Mouse (Mus musculus) heart, postnatal 0 days (tissue): ENCODE results near the gene Otog. TPM values are rescaled to one million over a fixed set of nuclear protein-coding genes. Genes with fewer than 3 reads are reported as not detected.

Experiments used
- ATAC-seq: fragments of 200-750 bp; cut with Nextera tagmentation; 2 replicates; pipeline ENCODE4 v1.8.0; 2017; ENCODE audit warnings: low read depth, moderate number of reproducible peaks, moderate library complexity; ENCODE audit not compliant: insufficient read depth
- DNase-seq: peaks from one replicate; pipeline ENCODE4 v3.0.0-alpha.2; 2016; ENCODE audit warnings: low spot score
- H3K27ac ChIP-seq: fragments of 300-500 bp; sonication (generic); 2 replicates; pipeline ENCODE4 v1.5.1; 2014; ENCODE audit warnings: low read depth, mild to moderate bottlenecking
- H3K27me3 ChIP-seq: fragments of 300-500 bp; sonication (generic); 2 replicates; pipeline ENCODE4 v1.6.1; 2014; ENCODE audit warnings: low read length, mixed read lengths; ENCODE audit not compliant: control insufficient read depth, insufficient read depth
- H3K36me3 ChIP-seq: fragments of 300-500 bp; sonication (generic); replicated peaks from 2 replicates; pipeline ENCODE4 v1.6.1; 2014; ENCODE audit warnings: low read length, mixed read lengths; ENCODE audit not compliant: control insufficient read depth, insufficient read depth
- H3K4me1 ChIP-seq: fragments of 300-500 bp; sonication (generic); 2 replicates; pipeline ENCODE4 v1.6.1; 2014; ENCODE audit warnings: antibody characterized with exemption; ENCODE audit not compliant: control insufficient read depth, insufficient read depth
- H3K4me2 ChIP-seq: fragments of 300-500 bp; sonication (generic); 2 replicates; pipeline ENCODE4 v1.6.1; 2014; ENCODE audit warnings: low read depth, mild to moderate bottlenecking, low read length, moderate library complexity
- H3K4me3 ChIP-seq: fragments of 300-500 bp; sonication (generic); 2 replicates; pipeline ENCODE4 v1.5.1; 2014; ENCODE audit warnings: low read depth, low read length
- H3K9ac ChIP-seq: fragments of 300-500 bp; sonication (generic); replicated peaks from 2 replicates; pipeline ENCODE4 v1.6.1; 2014; ENCODE audit warnings: low read depth, low read length, mixed read lengths
- H3K9me3 ChIP-seq: fragments of 300-500 bp; sonication (generic); replicated peaks from 2 replicates; pipeline ENCODE4 v1.6.1; 2016; ENCODE audit warnings: low read length; ENCODE audit not compliant: control insufficient read depth
- CTCF ChIP-seq: IDR thresholded peaks from 2 replicates; pipeline ENCODE4 v1.5.1; 2016; ENCODE audit warnings: antibody characterized with exemption, control low read depth, low read depth
- EP300 ChIP-seq: IDR thresholded peaks from 2 replicates; pipeline ENCODE4 v1.6.1; 2016; ENCODE audit warnings: antibody characterized with exemption, low read depth
- WGBS: fragments of 180-500 bp; shearing (Covaris S2); extraction: QIAGEN DNeasy Blood & Tissue Kit; methylation state at CpG from one replicate; pipeline ENCODE4 v1.1.7; 2014; 5-methylcytosine and 5-hydroxymethylcytosine counted together
- polyA plus RNA-seq: library from polyadenylated mRNA; unstranded; fragments of >200 nt; fragmentation: Nextera tagmentation; extraction: Ambion mirVana; gene quantifications from 2 replicates; pipeline ENCODE4 v1.2.1, GENCODE M21; 2015
- total RNA-seq: library from RNA; depleted of rRNA; stranded (reverse); fragments of >200 nt; gene quantifications from 2 replicates; pipeline ENCODE4 v1.2.3, GENCODE M21; 2014; ENCODE audit warnings: low replicate concordance; rRNA removed

Gene Otog
- total RNA-seq (not detected in 2 replicates), polyA plus RNA-seq (not detected in 2 replicates)

- Histone ChIP-seq H3K27ac (no peak within 1 kb of the TSS), H3K27me3 (0 out of 2 replicates have a peak, but pooled peaks cover 3% of the 10 kb centered on the region), H3K4me1 (no peaks in the 10 kb centered on the region), H3K4me3 (no peak within 1 kb of the TSS), H3K36me3 (no peaks in the 10 kb centered on the region), H3K4me2 (no peak within 1 kb of the TSS), H3K9me3 (no peaks in the 10 kb centered on the region), H3K9ac (no peak within 1 kb of the TSS)
- no peak for ATAC-seq
- TF ChIP-seq CTCF (no peak), EP300 (no peak)
- DNase-seq, result no peak
- 46% methylated on average over 2 of the region's 2 CpGs for WGBS
These were observed at the start of gene Otog for GRCm38 (mm10) chr7:46240696-46241095. TSS of gene Otog (plus strand) at chr7:46240987.

- H3K36me3 ChIP-seq, result no peaks in the 10 kb centered on the region
- no peak for TF ChIP-seq CTCF
- no peak for TF ChIP-seq EP300
- no peak overlapping the region for H3K9ac ChIP-seq
- WGBS, result 76% methylated on average over 5 of the region's 5 CpGs
- ATAC-seq, result no peak
- DNase-seq, result no peak
- no peak overlapping the region for H3K4me2 ChIP-seq
- H3K27ac ChIP-seq, result no peak overlapping the region
- H3K4me3 ChIP-seq, result no peak overlapping the region
- no peaks in the 10 kb centered on the region for H3K9me3 ChIP-seq
- no peaks in the 10 kb centered on the region for H3K27me3 ChIP-seq
- H3K4me1 ChIP-seq, result no peaks in the 10 kb centered on the region
These were observed 45.4 kb upstream of the Otog start for GRCm38 (mm10) chr7:46195356-46195755.

DNA sequence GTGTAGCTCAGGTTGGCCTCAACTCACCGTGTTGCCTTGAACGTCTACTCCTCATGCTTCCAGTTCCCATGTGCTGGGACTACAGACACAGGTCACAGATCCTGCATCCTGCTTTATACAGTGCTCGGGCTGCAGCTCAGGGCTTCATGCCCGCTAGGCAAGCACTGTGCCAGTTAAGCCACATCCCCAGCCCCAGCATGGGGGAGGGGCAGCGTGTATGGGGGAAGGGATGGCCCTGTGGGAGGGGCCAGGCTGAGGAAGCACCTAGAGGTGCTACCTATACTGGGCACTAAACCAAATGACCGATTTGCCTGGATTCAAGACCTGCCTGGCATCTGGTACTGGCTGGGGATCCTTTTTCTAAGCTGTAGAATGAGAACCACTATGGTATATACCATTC lies 40.8 kb upstream of the Otog start:
- no peak for ATAC-seq
- WGBS, result 67% methylated on average over 6 of the region's 6 CpGs

DNA sequence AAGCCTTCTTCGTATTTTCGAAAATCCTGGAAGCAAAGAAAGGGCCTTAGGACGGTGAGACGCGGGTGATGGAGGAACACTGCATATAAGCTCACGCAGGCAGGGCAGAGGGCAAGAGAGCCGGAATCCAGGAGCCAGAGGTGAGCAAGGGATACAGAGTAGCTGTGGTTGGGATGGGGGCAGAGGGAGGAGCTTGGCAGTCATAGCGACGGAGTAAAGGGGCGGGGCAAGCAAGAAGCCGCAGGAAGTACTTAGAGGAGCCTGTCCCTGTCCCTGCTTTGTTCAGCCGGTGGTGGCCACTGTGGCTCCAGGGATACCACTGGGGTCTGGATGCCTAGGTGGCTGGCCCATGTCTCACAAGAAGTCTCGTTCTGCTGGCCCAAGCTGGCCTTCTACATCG lies 39.1 kb upstream of the Otog start:
- TF ChIP-seq CTCF (no peak), EP300 (no peak)
- Histone ChIP-seq H3K36me3 (no peaks in the 10 kb centered on the region), H3K9ac (no peak overlapping the region), H3K4me2 (no peak overlapping the region), H3K27ac (no peak overlapping the region), H3K9me3 (no peaks in the 10 kb centered on the region), H3K27me3 (no peaks in the 10 kb centered on the region), H3K4me1 (no peaks in the 10 kb centered on the region), H3K4me3 (no peak overlapping the region)
- DNase-seq (no peak), ATAC-seq (no peak)
- WGBS, result 34% methylated on average over 14 of the region's 14 CpGs

More for the DNA sequence above, 40.8 kb upstream of the Otog start:
- Histone ChIP-seq H3K36me3 (no peaks in the 10 kb centered on the region), H3K27me3 (no peaks in the 10 kb centered on the region), H3K27ac (no peak overlapping the region), H3K9me3 (no peaks in the 10 kb centered on the region), H3K9ac (no peak overlapping the region), H3K4me3 (no peak overlapping the region), H3K4me2 (no peak overlapping the region), H3K4me1 (no peaks in the 10 kb centered on the region)
- DNase-seq, result no peak
- no peak for TF ChIP-seq CTCF
- no peak for TF ChIP-seq EP300

DNA sequence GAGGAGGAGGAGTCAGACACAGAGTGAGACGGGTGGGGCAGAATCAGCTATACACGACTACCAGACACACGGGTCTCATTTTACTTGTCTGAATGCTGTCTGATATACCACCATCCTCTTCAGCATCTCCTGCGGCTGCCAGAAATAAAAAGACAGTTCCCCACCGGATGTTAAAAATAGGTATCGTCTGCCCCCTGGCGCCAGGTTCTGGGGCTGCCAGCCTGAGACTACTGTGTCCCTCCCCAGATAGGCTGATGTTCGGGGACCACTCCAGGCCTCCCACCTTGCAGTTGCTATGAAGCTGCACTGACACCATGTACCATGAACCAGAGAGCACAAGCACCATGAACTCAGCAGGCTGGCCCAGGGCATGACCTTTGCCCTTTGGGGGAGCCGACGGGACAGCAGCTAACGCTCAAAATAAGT lies 36.7 kb upstream of the Otog start:
- no peaks in the 10 kb centered on the region for H3K27me3 ChIP-seq
- WGBS, result 36% methylated on average over 11 of the region's 11 CpGs
- H3K9me3 ChIP-seq, result no peaks in the 10 kb centered on the region
- H3K27ac ChIP-seq, result no peak overlapping the region
- DNase-seq, result no peak
- TF ChIP-seq EP300 (no peak), CTCF (peak; percentile 60)
- no peak overlapping the region for H3K4me3 ChIP-seq
- H3K4me2 ChIP-seq, result no peak overlapping the region
- H3K4me1 ChIP-seq, result no peaks in the 10 kb centered on the region
- no peaks in the 10 kb centered on the region for H3K36me3 ChIP-seq
- ATAC-seq, result no peak
- H3K9ac ChIP-seq, result no peak overlapping the region

- H3K27ac ChIP-seq, result no peak overlapping the region
- no peak overlapping the region for H3K9ac ChIP-seq
- no peaks in the 10 kb centered on the region for H3K27me3 ChIP-seq
- 56% methylated on average over 6 of the region's 6 CpGs for WGBS
- TF ChIP-seq CTCF (peak; percentile 25; the same call in 1 of the 2 replicates), EP300 (no peak)
- no peak overlapping the region for H3K4me2 ChIP-seq
- no peaks in the 10 kb centered on the region for H3K4me1 ChIP-seq
- no peaks in the 10 kb centered on the region for H3K9me3 ChIP-seq
- ATAC-seq (no peak), DNase-seq (no peak)
- H3K4me3 ChIP-seq, result no peak overlapping the region
- H3K36me3 ChIP-seq, result no peaks in the 10 kb centered on the region
These were observed 36.0 kb upstream of the Otog start for GRCm38 (mm10) chr7:46204775-46205174.
